Mouse (Mus musculus): ENCODE measurements around the gene Mrm1.
A peak's percentile ranks its signal among the peaks of the same experiment; 100 is the strongest.

GRCm38 (mm10) chr11:84813724-84814510 lies 5.4 kb downstream of the Mrm1 start:
- TF ChIP-seq CTCF (IDR thresholded peaks at IDR 0.05) (peak; percentile 97; the same call in 1 of the 2 replicates), POLR2A (IDR thresholded peaks at IDR 0.05; ENCODE audit: insufficient read depth, low read depth, low read length) (no peak), EP300 (IDR thresholded peaks at IDR 0.05; ENCODE audit: insufficient read depth, low read depth, low read length) (peak; percentile 58; the same call in 1 of the 2 replicates)

Data from heart, adult 2 months (tissue).